Mouse (Mus musculus): ENCODE data around the gene Glrx3. TPM values are rescaled to one million over a fixed set of nuclear protein-coding genes. Genes with fewer than 3 reads are reported as not detected.
"Not testable (repeated sequence)": the region's sequence is repeated elsewhere in the genome, so short reads cannot be mapped to it uniquely, and the experiment has no call there.

Glrx3 gene
- polyA plus RNA-seq, 1 experiment from 2014 or later = 62.0 TPM

DNA sequence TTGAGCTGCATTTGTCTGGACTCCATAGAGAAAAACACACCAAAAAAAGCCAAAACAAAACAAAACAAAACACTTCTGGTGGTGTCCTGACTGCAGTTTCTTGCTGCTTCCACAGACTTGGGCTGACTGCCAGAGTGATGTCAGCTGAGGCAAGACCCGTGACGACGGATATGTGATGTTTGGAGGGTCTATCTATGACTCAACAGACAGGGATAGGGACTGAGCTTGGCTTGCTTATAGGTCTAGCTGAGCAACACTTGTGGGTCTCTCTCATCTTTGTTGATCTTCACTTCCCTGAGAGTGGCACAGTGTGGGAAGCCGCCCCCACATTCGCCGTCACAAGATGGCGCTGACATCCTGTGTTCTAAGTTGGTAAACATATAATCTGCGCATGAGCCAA is 22.7 kb upstream of the Glrx3 start:
- H3K27me3 ChIP-seq (ENCODE audit: control insufficient read depth, insufficient read depth, low read depth, low read length) = no peaks in the 10 kb centered on the region
- no peak overlapping the region for H3K4me2 ChIP-seq (ENCODE audit: low read depth, low read length)
- ATAC-seq (ENCODE audit: low read depth) = no peak
- no peaks in the 10 kb centered on the region for H3K36me3 ChIP-seq (ENCODE audit: control insufficient read depth, insufficient read depth)
- no peak overlapping the region for H3K9ac ChIP-seq (ENCODE audit: low read depth, low read length)
- peaks cover 6% of the 10 kb centered on the region for H3K4me1 ChIP-seq (ENCODE audit: control insufficient read depth, low read depth, low read length)
- H3K9me3 ChIP-seq (replicated peaks; ENCODE audit: control insufficient read depth, low read length) = no peaks in the 10 kb centered on the region
- H3K27ac ChIP-seq (ENCODE audit: low read length) = no peak overlapping the region
- 77% methylated on average over 7 of the region's 8 CpGs for WGBS (ENCODE audit: insufficient replicate concordance)
- H3K4me3 ChIP-seq (ENCODE audit: low read depth, low read length) = no peak overlapping the region

- Histone ChIP-seq H3K4me1 (ENCODE audit: control insufficient read depth, low read depth, low read length) (no peaks in the 10 kb centered on the region), H3K9ac (ENCODE audit: low read depth, low read length) (no peak overlapping the region), H3K9me3 (replicated peaks; ENCODE audit: control insufficient read depth, low read length) (no peaks in the 10 kb centered on the region), H3K36me3 (ENCODE audit: control insufficient read depth, insufficient read depth) (no peaks in the 10 kb centered on the region), H3K4me2 (ENCODE audit: low read depth, low read length) (no peak overlapping the region), H3K27me3 (ENCODE audit: control insufficient read depth, insufficient read depth, low read depth, low read length) (no peaks in the 10 kb centered on the region), H3K27ac (ENCODE audit: low read length) (no peak overlapping the region), H3K4me3 (ENCODE audit: low read depth, low read length) (no peak overlapping the region)
- ATAC-seq (ENCODE audit: low read depth) = no peak
- 53% methylated on average over 2 of the region's 2 CpGs for WGBS (ENCODE audit: insufficient replicate concordance)
Measured at GRCm38 (mm10) chr7:137420550-137420949, 16.9 kb upstream of the Glrx3 start.

GRCm38 (mm10) chr7:137421236-137421635 is 16.2 kb upstream of the Glrx3 start:
- 83% methylated on average over 4 of the region's 4 CpGs for WGBS (ENCODE audit: insufficient replicate concordance)
- Histone ChIP-seq H3K4me3 (ENCODE audit: low read depth, low read length) (no peak overlapping the region), H3K9ac (ENCODE audit: low read depth, low read length) (no peak overlapping the region), H3K9me3 (replicated peaks; ENCODE audit: control insufficient read depth, low read length) (no peaks in the 10 kb centered on the region), H3K4me2 (ENCODE audit: low read depth, low read length) (no peak overlapping the region), H3K27me3 (ENCODE audit: control insufficient read depth, insufficient read depth, low read depth, low read length) (no peaks in the 10 kb centered on the region), H3K27ac (ENCODE audit: low read length) (no peak overlapping the region), H3K4me1 (ENCODE audit: control insufficient read depth, low read depth, low read length) (no peaks in the 10 kb centered on the region), H3K36me3 (ENCODE audit: control insufficient read depth, insufficient read depth) (no peaks in the 10 kb centered on the region)
- ATAC-seq (ENCODE audit: low read depth) = no peak

DNA sequence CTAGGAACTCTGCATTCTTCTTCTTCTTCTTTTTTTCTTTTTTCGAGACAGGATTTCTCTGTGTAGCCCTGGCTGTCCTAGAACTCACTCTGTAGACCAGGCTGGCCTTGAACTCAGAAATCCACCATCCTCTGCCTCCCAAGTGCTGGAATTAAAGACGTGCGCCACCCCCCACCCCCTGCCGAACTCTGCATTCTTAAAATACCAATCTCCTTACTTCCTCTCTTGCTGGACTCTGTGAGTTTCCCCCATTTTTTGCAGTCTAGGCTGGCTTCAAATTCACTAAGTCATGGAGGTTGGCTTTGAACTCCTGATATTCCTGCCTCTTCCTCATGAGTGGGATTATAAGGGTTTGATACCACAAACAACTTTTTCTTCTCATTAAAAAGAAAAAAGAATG is 10.7 kb upstream of the Glrx3 start:
- 28% methylated on average over 4 of the region's 4 CpGs for WGBS (ENCODE audit: insufficient replicate concordance)

GRCm38 (mm10) chr7:137431769-137432603 is 5.4 kb upstream of the Glrx3 start:
- Histone ChIP-seq H3K27ac (ENCODE audit: low read length) (no peak overlapping the region), H3K9me3 (replicated peaks; ENCODE audit: control insufficient read depth, low read length) (no peaks in the 10 kb centered on the region), H3K4me3 (ENCODE audit: low read depth, low read length) (no peak overlapping the region), H3K4me2 (ENCODE audit: low read depth, low read length) (no peak overlapping the region), H3K27me3 (ENCODE audit: control insufficient read depth, insufficient read depth, low read depth, low read length) (no peaks in the 10 kb centered on the region), H3K4me1 (ENCODE audit: control insufficient read depth, low read depth, low read length) (peaks cover 3% of the 10 kb centered on the region), H3K9ac (ENCODE audit: low read depth, low read length) (no peak overlapping the region), H3K36me3 (ENCODE audit: control insufficient read depth, insufficient read depth) (no peaks in the 10 kb centered on the region)
- WGBS (ENCODE audit: insufficient replicate concordance) = 65% methylated on average over 13 of the region's 13 CpGs
- ATAC-seq (ENCODE audit: low read depth) = no peak

More for the DNA sequence above, 10.7 kb upstream of the Glrx3 start:
- no peak overlapping the region for H3K27ac ChIP-seq (ENCODE audit: low read length)
- H3K9ac ChIP-seq (ENCODE audit: low read depth, low read length) = no peak overlapping the region
- ATAC-seq (ENCODE audit: low read depth) = no peak
- no peaks in the 10 kb centered on the region for H3K4me1 ChIP-seq (ENCODE audit: control insufficient read depth, low read depth, low read length)
- H3K27me3 ChIP-seq (ENCODE audit: control insufficient read depth, insufficient read depth, low read depth, low read length) = no peaks in the 10 kb centered on the region
- H3K9me3 ChIP-seq (replicated peaks; ENCODE audit: control insufficient read depth, low read length) = no peaks in the 10 kb centered on the region
- no peak overlapping the region for H3K4me2 ChIP-seq (ENCODE audit: low read depth, low read length)
- no peak overlapping the region for H3K4me3 ChIP-seq (ENCODE audit: low read depth, low read length)
- H3K36me3 ChIP-seq (ENCODE audit: control insufficient read depth, insufficient read depth) = no peaks in the 10 kb centered on the region

DNA sequence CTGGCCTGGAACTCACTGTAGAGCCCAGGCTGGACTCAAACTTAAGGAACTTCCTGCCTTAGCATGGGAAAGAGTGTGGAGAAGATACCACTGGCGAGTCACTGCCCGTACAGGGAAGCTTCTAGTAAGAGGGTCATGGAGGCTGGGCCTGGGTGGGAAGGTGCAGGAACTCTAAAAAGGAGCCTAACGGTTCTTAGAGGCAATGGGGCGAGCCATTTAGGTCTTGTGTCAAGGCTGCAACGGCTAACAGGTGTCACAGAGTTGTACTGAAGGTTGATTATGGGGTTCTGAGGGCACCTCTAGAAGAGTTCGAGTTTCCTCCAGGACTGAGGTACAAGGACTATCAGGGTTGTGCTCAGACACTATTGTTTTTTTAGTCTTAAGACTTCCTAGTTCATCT is 513 bp upstream of the Glrx3 start:
- Histone ChIP-seq H3K9me3 (replicated peaks; ENCODE audit: control insufficient read depth, low read length) (no peaks in the 10 kb centered on the region), H3K9ac (ENCODE audit: low read depth, low read length) (no peak overlapping the region), H3K4me3 (ENCODE audit: low read depth, low read length) (peak overlapping the region; percentile 84), H3K4me1 (ENCODE audit: control insufficient read depth, low read depth, low read length) (peaks cover 14% of the 10 kb centered on the region), H3K27ac (ENCODE audit: low read length) (no peak overlapping the region), H3K4me2 (ENCODE audit: low read depth, low read length) (peak overlapping the region; percentile 37), H3K27me3 (ENCODE audit: control insufficient read depth, insufficient read depth, low read depth, low read length) (no peaks in the 10 kb centered on the region), H3K36me3 (ENCODE audit: control insufficient read depth, insufficient read depth) (no peaks in the 10 kb centered on the region)
- ATAC-seq (ENCODE audit: low read depth) = no peak
- 67% methylated on average over 6 of the region's 6 CpGs for WGBS (ENCODE audit: insufficient replicate concordance)

DNA sequence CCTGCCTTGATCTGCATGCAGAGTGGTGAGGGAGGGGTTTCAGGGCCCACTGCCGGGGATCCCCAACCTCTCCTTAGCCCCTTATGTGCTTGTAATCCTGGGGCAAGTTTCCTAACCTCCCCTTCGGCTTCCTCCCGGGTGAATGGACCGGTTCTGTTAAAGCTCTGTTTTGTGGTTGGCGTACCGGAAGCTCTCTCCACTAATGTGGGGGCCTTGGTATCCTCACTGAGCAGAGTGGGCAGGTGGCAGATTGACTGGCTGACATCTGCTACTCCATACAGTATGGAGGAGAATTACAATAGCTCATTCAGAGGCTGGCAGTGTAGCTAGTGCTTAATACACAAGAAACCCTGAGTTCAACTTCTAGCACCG is 751 bp downstream of the Glrx3 start:
- peak overlapping the region; percentile 87 for H3K9ac ChIP-seq (ENCODE audit: low read depth, low read length)
- ATAC-seq (ENCODE audit: low read depth) = no peak
- H3K9me3 ChIP-seq (replicated peaks; ENCODE audit: control insufficient read depth, low read length) = no peaks in the 10 kb centered on the region
- peak overlapping the region; percentile 63 for H3K27ac ChIP-seq (ENCODE audit: low read length)
- H3K4me2 ChIP-seq (ENCODE audit: low read depth, low read length) = peak overlapping the region; percentile 84
- H3K4me3 ChIP-seq (ENCODE audit: low read depth, low read length) = peak overlapping the region; percentile 84
- H3K36me3 ChIP-seq (ENCODE audit: control insufficient read depth, insufficient read depth) = no peaks in the 10 kb centered on the region
- peaks cover 16% of the 10 kb centered on the region for H3K4me1 ChIP-seq (ENCODE audit: control insufficient read depth, low read depth, low read length)
- 3% methylated on average over 7 of the region's 7 CpGs for WGBS (ENCODE audit: insufficient replicate concordance)
- H3K27me3 ChIP-seq (ENCODE audit: control insufficient read depth, insufficient read depth, low read depth, low read length) = no peaks in the 10 kb centered on the region

DNA sequence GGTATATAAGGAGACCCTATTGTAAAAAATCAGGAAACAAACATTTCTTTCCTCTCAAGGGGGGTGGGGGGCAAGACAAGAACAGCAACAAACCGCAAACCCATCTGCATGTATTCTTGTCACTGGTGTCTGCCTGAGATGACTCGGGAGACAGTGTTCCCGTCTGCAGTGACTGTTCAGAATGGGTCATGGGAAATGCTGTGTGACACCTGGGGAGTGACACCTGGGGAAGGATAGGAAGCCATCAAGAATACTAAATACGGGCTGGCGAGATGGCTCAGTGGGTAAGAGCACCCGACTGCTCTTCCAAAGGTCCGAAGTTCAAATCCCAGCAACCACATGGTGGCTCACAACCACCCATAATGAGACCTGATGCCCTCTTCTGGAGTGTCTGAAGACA is 1.5 kb downstream of the Glrx3 start:
- Histone ChIP-seq H3K4me3 (ENCODE audit: low read depth, low read length) (peak overlapping the region; percentile 84), H3K4me1 (ENCODE audit: control insufficient read depth, low read depth, low read length) (peaks cover 16% of the 10 kb centered on the region), H3K4me2 (ENCODE audit: low read depth, low read length) (peak overlapping the region; percentile 84)
- H3K9ac ChIP-seq (ENCODE audit: low read depth, low read length); H3K36me3 ChIP-seq (ENCODE audit: control insufficient read depth, insufficient read depth); ATAC-seq (ENCODE audit: low read depth); H3K27me3 ChIP-seq (ENCODE audit: control insufficient read depth, insufficient read depth, low read depth, low read length); H3K27ac ChIP-seq (ENCODE audit: low read length); H3K9me3 ChIP-seq (replicated peaks; ENCODE audit: control insufficient read depth, low read length): not testable (repeated sequence)
- WGBS (ENCODE audit: insufficient replicate concordance) = 66% methylated on average over 7 of the region's 7 CpGs

GRCm38 (mm10) chr7:137442951-137443350 is 5.5 kb downstream of the Glrx3 start:
- H3K27ac ChIP-seq (ENCODE audit: low read length) = no peak overlapping the region
- H3K9me3 ChIP-seq (replicated peaks; ENCODE audit: control insufficient read depth, low read length) = no peaks in the 10 kb centered on the region
- no peak for ATAC-seq (ENCODE audit: low read depth)

More at GRCm38 (mm10) chr7:137442951-137443350, 5.5 kb downstream of the Glrx3 start:
- Histone ChIP-seq H3K36me3 (ENCODE audit: control insufficient read depth, insufficient read depth) (no peaks in the 10 kb centered on the region), H3K4me2 (ENCODE audit: low read depth, low read length) (no peak overlapping the region), H3K27me3 (ENCODE audit: control insufficient read depth, insufficient read depth, low read depth, low read length) (no peaks in the 10 kb centered on the region), H3K9ac (ENCODE audit: low read depth, low read length) (no peak overlapping the region), H3K4me1 (ENCODE audit: control insufficient read depth, low read depth, low read length) (peaks cover 9% of the 10 kb centered on the region), H3K4me3 (ENCODE audit: low read depth, low read length) (no peak overlapping the region)
- WGBS (ENCODE audit: insufficient replicate concordance) = 92% methylated on average over 4 of the region's 4 CpGs

Measured in liver, embryonic 16.5 days (tissue).